Mouse (Mus musculus) heart, adult 9 months (tissue): ENCODE results near the gene Abcc6.

Experiments used
- DNase-seq, 2 experiments: peaks; one replicate each; pipeline ENCODE4 v3.0.0; 2022; ENCODE audit warnings: low spot score in 2 of 2

The Abcc6 gene

GRCm38 (mm10) chr7:46030145-46030488 is at the start of gene Abcc6:
TSS of gene Abcc6 (minus strand) at chr7:46030302.
- no peak for DNase-seq

GRCm38 (mm10) chr7:46077675-46078074 is 47.6 kb upstream of the Abcc6 start:
- no peak for DNase-seq

- no peak for DNase-seq
Observed at GRCm38 (mm10) chr7:46076844-46077243, 46.7 kb upstream of the Abcc6 start.

DNA sequence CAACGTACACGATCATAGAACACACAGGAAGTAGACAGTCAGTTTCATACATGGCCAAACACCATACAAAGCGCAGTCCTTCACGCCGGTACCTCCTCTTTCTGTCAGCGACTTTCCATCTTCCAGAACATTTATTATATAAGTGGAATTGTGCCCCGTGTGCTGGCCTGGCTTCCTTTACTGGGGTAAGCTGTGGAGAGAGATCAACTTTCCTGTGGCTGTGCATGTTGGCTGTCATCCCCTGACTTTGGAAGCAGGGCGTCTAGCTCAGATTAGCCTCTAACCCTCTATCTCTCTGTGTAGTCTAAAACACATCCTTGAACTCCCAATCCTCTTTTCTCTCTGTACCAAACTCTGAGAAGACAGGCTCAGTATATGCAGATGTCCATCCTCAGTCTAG is 38.7 kb upstream of the Abcc6 start:
- no peak for DNase-seq

- no peak for DNase-seq
Observed at GRCm38 (mm10) chr7:46063296-46063695, 33.2 kb upstream of the Abcc6 start.

DNA sequence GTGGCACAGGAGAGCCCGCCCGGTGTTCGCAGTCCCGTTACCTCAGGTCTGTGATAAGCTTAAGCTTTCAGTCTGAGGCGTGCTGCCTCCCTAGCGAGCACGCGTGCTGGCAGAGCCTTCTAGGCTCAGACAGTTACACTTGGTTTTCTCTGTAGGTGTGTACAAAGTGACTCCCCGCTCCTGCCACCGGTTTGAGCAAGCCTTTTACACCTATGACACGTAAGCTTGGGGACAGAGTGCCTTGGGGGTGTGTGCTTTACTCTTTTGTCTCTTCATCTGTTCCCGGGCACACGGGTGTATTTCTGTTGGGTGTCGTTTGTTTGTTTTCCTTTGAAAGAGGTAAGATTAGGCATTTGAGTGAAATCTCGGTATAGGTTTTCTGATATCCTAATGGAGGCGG is 31.5 kb upstream of the Abcc6 start:
- DNase-seq = no peak

DNA sequence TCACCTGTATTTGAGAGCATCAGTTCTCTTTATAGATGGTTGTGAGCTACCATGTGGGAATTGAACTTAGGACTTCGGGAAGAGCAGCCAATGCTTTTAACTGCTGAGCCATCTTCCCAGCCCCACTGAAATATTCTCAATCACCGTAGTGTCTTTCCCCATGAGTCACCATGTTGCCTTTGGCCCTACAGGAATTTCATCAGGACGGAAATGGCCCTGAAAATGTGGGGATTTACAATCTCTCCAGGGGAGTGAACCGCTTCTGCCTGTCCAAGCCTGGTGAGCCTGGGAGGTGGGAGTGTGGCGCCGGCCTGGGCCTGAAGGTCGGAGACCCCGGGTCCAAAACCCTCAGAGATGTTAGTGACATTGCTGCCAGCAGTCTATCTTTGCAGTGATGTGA is 30.6 kb upstream of the Abcc6 start:
- no peak for DNase-seq

DNA sequence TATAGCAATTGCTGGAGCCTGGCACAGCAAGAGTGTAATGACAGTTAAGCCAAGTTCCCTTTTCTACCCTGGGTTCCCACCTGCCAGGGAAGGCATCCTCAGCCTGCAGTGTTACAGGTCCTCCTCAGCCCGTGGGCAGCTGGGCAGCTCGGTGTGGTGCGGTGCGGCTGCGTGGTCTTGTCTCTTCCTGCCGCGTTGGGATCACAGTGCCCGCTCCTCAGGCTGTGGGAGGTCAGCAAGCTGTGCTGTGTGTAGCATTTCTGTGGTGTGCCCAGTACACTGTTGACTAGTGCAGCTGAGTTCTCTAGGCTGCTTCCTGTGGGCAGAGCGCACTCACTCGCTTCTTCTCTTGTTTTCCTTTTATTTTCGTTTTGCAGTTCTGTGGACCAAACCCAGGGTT is 28.8 kb upstream of the Abcc6 start:
- no peak for DNase-seq

- DNase-seq = no peak
Observed at GRCm38 (mm10) chr7:46053566-46053965, 23.5 kb upstream of the Abcc6 start.

DNA sequence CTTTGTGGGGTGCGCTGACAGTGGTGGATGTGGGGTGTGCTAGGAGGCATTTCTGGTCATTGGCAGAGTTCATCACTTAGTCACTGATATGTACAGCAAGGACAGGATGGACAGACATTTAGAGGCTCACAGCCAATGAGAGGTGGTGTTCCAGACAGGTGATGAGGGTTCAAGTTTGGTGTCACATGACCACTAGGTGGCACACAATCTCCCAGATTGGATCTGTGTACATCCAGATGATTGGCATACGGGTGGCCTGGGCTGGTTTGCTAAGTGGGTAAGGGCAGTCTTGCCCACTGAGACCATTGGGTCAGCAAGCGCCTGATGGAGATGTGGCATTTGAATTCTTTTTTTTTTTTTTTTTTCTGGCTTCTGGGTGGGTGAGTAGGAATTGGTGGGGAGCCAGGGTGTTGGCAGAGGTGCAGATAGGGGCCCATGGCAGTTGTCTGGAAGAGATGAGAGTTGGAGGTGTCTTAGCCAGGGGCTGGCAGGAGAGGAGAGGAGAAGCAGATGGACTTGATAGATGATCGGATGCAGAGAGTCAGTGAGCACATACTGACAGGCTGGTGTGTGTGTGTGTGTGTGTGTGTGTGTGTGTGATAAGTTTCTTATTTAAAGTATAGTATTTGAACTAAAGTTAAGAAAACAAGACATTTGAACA is 22.2 kb upstream of the Abcc6 start:
- no peak for DNase-seq

DNA sequence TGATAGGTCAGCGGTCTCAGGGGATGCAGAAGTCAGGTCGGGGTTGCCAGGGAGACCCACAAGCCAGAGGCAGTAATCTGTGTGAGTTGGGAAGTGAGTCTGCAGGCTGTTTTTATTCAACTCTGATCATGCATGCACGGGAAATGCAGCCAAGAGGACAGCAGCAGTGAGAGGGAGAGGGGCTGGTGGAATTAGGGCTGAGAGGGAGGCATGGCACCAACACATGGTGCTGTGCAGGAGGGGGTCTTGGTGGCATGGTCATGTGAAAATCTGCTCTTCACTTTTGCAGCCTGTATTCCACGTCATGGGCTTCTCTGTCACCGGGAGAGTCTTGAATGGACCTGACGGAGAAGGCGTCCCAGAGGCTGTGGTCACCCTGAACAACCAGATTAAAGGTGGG is 19.9 kb upstream of the Abcc6 start:
- DNase-seq = no peak

GRCm38 (mm10) chr7:46047873-46048562 is 17.9 kb upstream of the Abcc6 start:
- DNase-seq = no peak

GRCm38 (mm10) chr7:46045882-46046281 is 15.8 kb upstream of the Abcc6 start:
- DNase-seq = no peak

- no peak for DNase-seq
Observed at GRCm38 (mm10) chr7:46044106-46044505, 14.0 kb upstream of the Abcc6 start.

- no peak for DNase-seq
Observed at GRCm38 (mm10) chr7:46039873-46040272, 9.8 kb upstream of the Abcc6 start.

DNA sequence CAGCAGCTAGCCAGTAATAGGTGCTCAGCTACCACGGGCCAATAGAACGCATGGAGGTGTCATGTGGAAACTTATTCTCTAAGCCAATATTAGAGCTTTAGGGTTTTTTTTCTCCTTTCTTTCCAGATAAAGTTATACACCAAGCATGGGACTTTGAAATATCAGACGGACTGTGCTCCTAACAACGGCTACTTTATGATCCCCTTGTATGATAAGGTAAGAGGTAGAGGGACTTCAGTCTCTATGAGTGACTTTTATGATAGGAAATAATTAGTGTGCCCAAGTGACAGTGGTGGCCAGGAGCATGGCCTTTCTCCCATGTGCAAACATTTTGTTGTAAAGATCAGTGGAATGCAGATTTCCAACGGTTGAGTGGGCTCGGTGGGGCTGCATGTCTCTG is 7.3 kb upstream of the Abcc6 start:
- DNase-seq = no peak

GRCm38 (mm10) chr7:46035468-46035867 is 5.4 kb upstream of the Abcc6 start:
- no peak for DNase-seq

GRCm38 (mm10) chr7:46034991-46035390 is 4.9 kb upstream of the Abcc6 start:
- no peak for DNase-seq

DNA sequence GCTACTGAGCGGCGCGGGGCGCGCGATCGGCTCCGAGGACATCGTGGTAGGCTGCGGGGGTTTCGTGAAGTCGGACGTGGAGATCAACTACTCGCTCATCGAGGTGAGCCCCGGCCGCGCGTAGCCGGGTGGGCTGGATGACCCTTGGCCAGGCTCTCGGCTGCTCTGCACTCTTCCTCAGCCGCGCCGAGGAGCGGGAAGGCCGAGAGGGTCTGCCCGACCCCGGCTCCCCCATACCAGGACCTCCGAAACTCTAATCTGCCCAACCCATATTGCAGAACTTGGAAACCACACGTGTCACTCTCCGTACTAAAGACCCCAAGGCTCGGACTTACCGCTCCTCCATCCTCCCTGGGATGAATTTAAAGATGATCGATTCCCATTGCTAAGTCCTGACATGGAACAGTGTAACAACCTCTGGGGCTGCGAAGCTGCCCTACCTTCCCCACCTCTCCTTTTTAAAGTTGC is 3.8 kb upstream of the Abcc6 start:
- no peak for DNase-seq

DNA sequence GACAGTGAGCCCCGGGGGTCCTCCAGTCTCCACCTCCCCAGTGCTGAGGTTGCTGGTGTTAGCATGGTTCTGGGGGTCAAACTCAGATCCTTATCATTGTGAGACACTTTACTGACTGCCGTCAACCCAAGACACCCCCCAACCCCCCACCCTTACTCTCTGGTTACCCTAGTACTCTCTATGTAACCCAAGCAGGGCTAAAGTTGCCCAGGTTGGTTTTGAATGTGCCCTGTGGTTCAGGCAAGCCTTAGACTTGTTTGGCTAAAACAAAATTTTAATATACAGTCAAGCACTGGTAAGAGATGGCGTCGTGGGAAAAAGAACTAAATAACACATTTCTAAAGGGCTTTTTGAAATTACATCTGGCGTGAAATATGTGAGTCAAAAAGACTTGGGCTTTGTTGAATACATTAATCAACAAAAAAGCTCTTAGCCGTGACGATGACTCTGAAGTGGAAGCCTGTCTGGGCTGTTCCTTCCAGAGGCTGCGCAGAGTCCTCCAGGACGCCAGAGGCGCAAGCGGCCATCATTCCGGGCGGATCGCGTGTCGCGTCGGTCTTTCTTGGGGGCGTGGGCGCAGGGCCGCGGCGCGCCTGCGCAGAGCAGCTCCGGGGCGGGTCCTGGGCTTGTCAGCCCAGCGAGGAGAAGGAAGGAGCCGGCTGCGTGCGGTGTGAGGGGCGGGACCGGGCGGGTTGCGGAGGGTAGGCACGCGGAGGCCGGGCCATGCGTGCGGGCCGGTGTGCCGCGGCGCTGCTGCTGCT is 3.2 kb upstream of the Abcc6 start, which contains the start of gene Nomo1:
TSS of gene Nomo1 (plus strand) at position 590 of the 761 bp plus-strand sequence.
- DNase-seq = peak; percentile 93 to 95

- no peak for DNase-seq
Observed at GRCm38 (mm10) chr7:46031075-46031474, 973 bp upstream of the Abcc6 start.

GRCm38 (mm10) chr7:46029299-46030144 is 580 bp downstream of the Abcc6 start:
- DNase-seq = no peak
